Mouse (Mus musculus): ENCODE results near the gene Tenm3. TPM values are rescaled to one million over a fixed set of nuclear protein-coding genes. Genes with fewer than 3 reads are reported as not detected.

The Tenm3 gene
- polyA plus RNA-seq, 1 experiment from 2014 or later = 43.7 TPM

GRCm38 (mm10) chr8:48204114-48204837 lies 639.5 kb downstream of the Tenm3 start:
- no peaks in the 10 kb centered on the region for H3K27me3 ChIP-seq (ENCODE audit: control insufficient read depth, insufficient read depth, low read length)
- ATAC-seq (ENCODE audit: low FRiP score) = peak; percentile 85
- peaks cover 15% of the 10 kb centered on the region for H3K4me1 ChIP-seq (replicated peaks; ENCODE audit: control insufficient read depth, insufficient read depth, low read length)
- H3K27ac ChIP-seq = peak overlapping the region; percentile 18; the same call in 1 of the 2 replicates
- no peak overlapping the region for H3K9ac ChIP-seq
- 36% methylated on average over 13 of the region's 13 CpGs for WGBS
- DNase-seq (ENCODE audit: low spot score) = peak; percentile 74
- no peak overlapping the region for H3K4me2 ChIP-seq (replicated peaks)
- H3K9me3 ChIP-seq (ENCODE audit: control insufficient read depth, low read length) = no peaks in the 10 kb centered on the region
- no peaks in the 10 kb centered on the region for H3K36me3 ChIP-seq (replicated peaks; ENCODE audit: control insufficient read depth, insufficient read depth)
- H3K4me3 ChIP-seq (replicated peaks; ENCODE audit: low read length) = no peak overlapping the region

DNA sequence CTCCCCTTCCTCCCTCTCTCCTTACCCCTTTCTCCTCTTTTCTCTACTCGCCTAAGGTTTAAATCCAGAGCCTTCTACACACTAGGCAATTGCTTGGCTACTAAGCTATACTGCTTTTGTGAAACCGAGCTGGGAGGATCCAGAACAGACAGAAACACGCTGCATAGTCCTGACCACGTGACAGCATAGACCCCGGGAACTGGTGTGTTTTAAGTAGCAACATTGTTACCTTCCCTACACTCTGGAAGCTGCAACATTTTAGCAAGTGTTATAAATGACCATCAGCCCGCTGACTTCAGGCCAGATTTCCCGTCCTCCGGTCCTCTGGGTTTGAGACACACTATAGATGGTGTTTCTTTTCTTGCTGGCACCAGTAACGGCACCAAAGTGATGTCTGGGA lies 640.1 kb downstream of the Tenm3 start:
- H3K36me3 ChIP-seq (replicated peaks; ENCODE audit: control insufficient read depth, insufficient read depth) = no peaks in the 10 kb centered on the region
- no peaks in the 10 kb centered on the region for H3K27me3 ChIP-seq (ENCODE audit: control insufficient read depth, insufficient read depth, low read length)
- H3K9me3 ChIP-seq (ENCODE audit: control insufficient read depth, low read length) = no peaks in the 10 kb centered on the region
- H3K4me2 ChIP-seq (replicated peaks) = no peak overlapping the region
- 72% methylated on average over 9 of the region's 9 CpGs for WGBS
- no peak overlapping the region for H3K9ac ChIP-seq
- peaks cover 15% of the 10 kb centered on the region for H3K4me1 ChIP-seq (replicated peaks; ENCODE audit: control insufficient read depth, insufficient read depth, low read length)
- no peak for DNase-seq (ENCODE audit: low spot score)
- H3K27ac ChIP-seq = 0 out of 2 replicates have a peak overlapping the region, but pooled peaks have one; percentile 18
- no peak overlapping the region for H3K4me3 ChIP-seq (replicated peaks; ENCODE audit: low read length)
- no peak for ATAC-seq (ENCODE audit: low FRiP score)

GRCm38 (mm10) chr8:48203161-48203560 lies 640.6 kb downstream of the Tenm3 start:
- ATAC-seq (ENCODE audit: low FRiP score) (no peak), DNase-seq (ENCODE audit: low spot score) (no peak)
- Histone ChIP-seq H3K9ac (no peak overlapping the region), H3K9me3 (ENCODE audit: control insufficient read depth, low read length) (no peaks in the 10 kb centered on the region), H3K36me3 (replicated peaks; ENCODE audit: control insufficient read depth, insufficient read depth) (no peaks in the 10 kb centered on the region), H3K4me3 (replicated peaks; ENCODE audit: low read length) (no peak overlapping the region), H3K4me1 (replicated peaks; ENCODE audit: control insufficient read depth, insufficient read depth, low read length) (peaks cover 15% of the 10 kb centered on the region), H3K27me3 (ENCODE audit: control insufficient read depth, insufficient read depth, low read length) (no peaks in the 10 kb centered on the region), H3K4me2 (replicated peaks) (no peak overlapping the region), H3K27ac (no peak overlapping the region)
- 55% methylated on average over 6 of the region's 6 CpGs for WGBS

- Histone ChIP-seq H3K27ac (no peak overlapping the region), H3K4me1 (replicated peaks; ENCODE audit: control insufficient read depth, insufficient read depth, low read length) (peaks cover 15% of the 10 kb centered on the region), H3K36me3 (replicated peaks; ENCODE audit: control insufficient read depth, insufficient read depth) (no peaks in the 10 kb centered on the region), H3K9ac (no peak overlapping the region), H3K4me2 (replicated peaks) (no peak overlapping the region), H3K4me3 (replicated peaks; ENCODE audit: low read length) (no peak overlapping the region), H3K9me3 (ENCODE audit: control insufficient read depth, low read length) (no peaks in the 10 kb centered on the region), H3K27me3 (ENCODE audit: control insufficient read depth, insufficient read depth, low read length) (no peaks in the 10 kb centered on the region)
- ATAC-seq (ENCODE audit: low FRiP score) (no peak), DNase-seq (ENCODE audit: low spot score) (no peak)
- 59% methylated on average over 3 of the region's 3 CpGs for WGBS
Observed at GRCm38 (mm10) chr8:48202632-48203031, 641.1 kb downstream of the Tenm3 start.

GRCm38 (mm10) chr8:48199171-48199570 lies 644.6 kb downstream of the Tenm3 start:
- no peak overlapping the region for H3K4me2 ChIP-seq (replicated peaks)
- no peak overlapping the region for H3K27ac ChIP-seq
- H3K9ac ChIP-seq = no peak overlapping the region
- H3K4me1 ChIP-seq (replicated peaks; ENCODE audit: control insufficient read depth, insufficient read depth, low read length) = peaks cover 7% of the 10 kb centered on the region; the same call in 1 of the 2 replicates
- H3K4me3 ChIP-seq (replicated peaks; ENCODE audit: low read length) = no peak overlapping the region
- no peaks in the 10 kb centered on the region for H3K9me3 ChIP-seq (ENCODE audit: control insufficient read depth, low read length)
- H3K36me3 ChIP-seq (replicated peaks; ENCODE audit: control insufficient read depth, insufficient read depth) = no peaks in the 10 kb centered on the region
- 93% methylated on average over 9 of the region's 9 CpGs for WGBS
- no peak for DNase-seq (ENCODE audit: low spot score)
- no peak for ATAC-seq (ENCODE audit: low FRiP score)
- no peaks in the 10 kb centered on the region for H3K27me3 ChIP-seq (ENCODE audit: control insufficient read depth, insufficient read depth, low read length)

GRCm38 (mm10) chr8:48195971-48196370 lies 647.8 kb downstream of the Tenm3 start:
- DNase-seq (ENCODE audit: low spot score) = no peak
- Histone ChIP-seq H3K36me3 (replicated peaks; ENCODE audit: control insufficient read depth, insufficient read depth) (no peaks in the 10 kb centered on the region), H3K4me3 (replicated peaks; ENCODE audit: low read length) (no peak overlapping the region), H3K27me3 (ENCODE audit: control insufficient read depth, insufficient read depth, low read length) (no peaks in the 10 kb centered on the region), H3K4me2 (replicated peaks) (no peak overlapping the region), H3K9ac (no peak overlapping the region), H3K9me3 (ENCODE audit: control insufficient read depth, low read length) (no peaks in the 10 kb centered on the region), H3K27ac (no peak overlapping the region), H3K4me1 (replicated peaks; ENCODE audit: control insufficient read depth, insufficient read depth, low read length) (no peaks in the 10 kb centered on the region)
- WGBS = 95% methylated on average over 9 of the region's 9 CpGs
- no peak for ATAC-seq (ENCODE audit: low FRiP score)

DNA sequence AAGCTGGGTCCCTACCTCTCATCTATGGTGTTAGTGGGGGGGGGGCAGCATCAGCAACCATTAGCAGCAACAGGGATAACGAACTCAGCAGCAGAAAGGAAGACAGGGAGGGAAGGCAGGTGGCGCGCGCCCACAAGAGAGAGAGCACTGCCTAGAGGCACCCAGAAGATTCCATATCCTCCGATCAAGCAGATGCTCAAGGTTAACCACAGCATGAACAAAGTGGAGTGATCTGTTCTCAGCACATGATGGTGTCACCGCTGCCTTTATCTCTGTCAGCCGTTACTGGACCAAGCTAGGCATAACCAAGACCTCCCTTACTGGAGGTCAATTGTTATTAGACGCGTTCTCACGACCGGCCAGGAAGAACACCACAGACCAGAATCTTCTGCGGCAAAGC lies 655.2 kb downstream of the Tenm3 start:
- Histone ChIP-seq H3K27ac (no peak overlapping the region), H3K9ac (no peak overlapping the region), H3K4me3 (replicated peaks; ENCODE audit: low read length) (no peak overlapping the region), H3K4me2 (replicated peaks) (no peak overlapping the region), H3K36me3 (replicated peaks; ENCODE audit: control insufficient read depth, insufficient read depth) (no peaks in the 10 kb centered on the region), H3K27me3 (ENCODE audit: control insufficient read depth, insufficient read depth, low read length) (no peaks in the 10 kb centered on the region), H3K4me1 (replicated peaks; ENCODE audit: control insufficient read depth, insufficient read depth, low read length) (no peaks in the 10 kb centered on the region), H3K9me3 (ENCODE audit: control insufficient read depth, low read length) (peaks cover 3% of the 10 kb centered on the region; the same call in 1 of the 2 replicates)
- ATAC-seq (ENCODE audit: low FRiP score) (no peak), DNase-seq (ENCODE audit: low spot score) (no peak)
- 97% methylated on average over 12 of the region's 12 CpGs for WGBS

- Histone ChIP-seq H3K9me3 (ENCODE audit: control insufficient read depth, low read length) (peaks cover 3% of the 10 kb centered on the region; the same call in 1 of the 2 replicates), H3K27me3 (ENCODE audit: control insufficient read depth, insufficient read depth, low read length) (no peaks in the 10 kb centered on the region), H3K27ac (no peak overlapping the region), H3K4me2 (replicated peaks) (no peak overlapping the region), H3K9ac (no peak overlapping the region), H3K4me1 (replicated peaks; ENCODE audit: control insufficient read depth, insufficient read depth, low read length) (no peaks in the 10 kb centered on the region), H3K4me3 (replicated peaks; ENCODE audit: low read length) (no peak overlapping the region), H3K36me3 (replicated peaks; ENCODE audit: control insufficient read depth, insufficient read depth) (no peaks in the 10 kb centered on the region)
- DNase-seq (ENCODE audit: low spot score) (no peak), ATAC-seq (ENCODE audit: low FRiP score) (no peak)
- WGBS = 82% methylated on average over 7 of the region's 7 CpGs
Observed at GRCm38 (mm10) chr8:48183758-48184157, 660.0 kb downstream of the Tenm3 start.

DNA sequence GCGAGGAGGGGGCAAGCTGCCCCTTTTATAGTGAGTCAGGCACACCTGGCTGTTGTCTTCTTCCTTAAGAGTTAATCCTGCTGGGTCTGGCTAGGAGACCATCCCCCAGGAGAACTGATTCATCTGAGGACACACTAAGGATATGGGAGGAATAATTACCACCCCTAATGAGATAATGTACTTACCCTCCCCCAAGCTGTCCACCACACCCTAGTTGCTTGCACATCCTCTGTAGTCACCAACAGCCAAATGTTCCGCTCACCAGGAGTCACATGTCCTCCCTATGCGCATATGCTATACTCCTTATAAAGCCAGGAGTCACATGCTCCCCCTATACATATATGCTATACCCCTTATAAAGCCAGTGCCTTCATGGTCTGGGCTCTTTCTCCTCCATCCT lies 662.8 kb downstream of the Tenm3 start:
- H3K4me3 ChIP-seq (replicated peaks; ENCODE audit: low read length) = no peak overlapping the region

More for the DNA sequence above, 662.8 kb downstream of the Tenm3 start:
- H3K4me1 ChIP-seq (replicated peaks; ENCODE audit: control insufficient read depth, insufficient read depth, low read length) = no peaks in the 10 kb centered on the region
- no peak overlapping the region for H3K27ac ChIP-seq
- H3K27me3 ChIP-seq (ENCODE audit: control insufficient read depth, insufficient read depth, low read length) = no peaks in the 10 kb centered on the region
- no peak for ATAC-seq (ENCODE audit: low FRiP score)
- no peaks in the 10 kb centered on the region for H3K9me3 ChIP-seq (ENCODE audit: control insufficient read depth, low read length)
- no peak overlapping the region for H3K4me2 ChIP-seq (replicated peaks)
- WGBS = 96% methylated on average over 3 of the region's 3 CpGs
- H3K9ac ChIP-seq = no peak overlapping the region
- no peaks in the 10 kb centered on the region for H3K36me3 ChIP-seq (replicated peaks; ENCODE audit: control insufficient read depth, insufficient read depth)
- DNase-seq (ENCODE audit: low spot score) = no peak

Measured in hindbrain, embryonic 14.5 days (tissue).